Mouse (Mus musculus): ENCODE data around the gene Ctnna3. TPM values are rescaled to one million over a fixed set of nuclear protein-coding genes. Genes with fewer than 3 reads are reported as not detected.

The Ctnna3 gene
- polyA plus RNA-seq, 1 experiment = 1.3 TPM

GRCm38 (mm10) chr10:64544389-64544788 lies 1114.5 kb downstream of the Ctnna3 start:
- Histone ChIP-seq H3K27ac (ENCODE audit: insufficient read depth, low read length) (no peak overlapping the region), H3K4me1 (ENCODE audit: control insufficient read depth, insufficient read depth, low read length) (no peaks in the 10 kb centered on the region), H3K4me3 (ENCODE audit: insufficient read depth, low read length) (no peak overlapping the region)
- TF ChIP-seq CTCF (IDR thresholded peaks at IDR 0.05; ENCODE audit: extremely low read depth, insufficient read depth, low read length) (no peak), POLR2A (IDR thresholded peaks at IDR 0.05; ENCODE audit: extremely low read depth, insufficient read depth, low read length) (no peak)

GRCm38 (mm10) chr10:64571311-64571710 lies 1141.4 kb downstream of the Ctnna3 start:
- TF ChIP-seq POLR2A (IDR thresholded peaks at IDR 0.05; ENCODE audit: extremely low read depth, insufficient read depth, low read length) (no peak), CTCF (IDR thresholded peaks at IDR 0.05; ENCODE audit: extremely low read depth, insufficient read depth, low read length) (no peak)
- Histone ChIP-seq H3K4me3 (ENCODE audit: insufficient read depth, low read length) (no peak overlapping the region), H3K27ac (ENCODE audit: insufficient read depth, low read length) (no peak overlapping the region), H3K4me1 (ENCODE audit: control insufficient read depth, insufficient read depth, low read length) (no peaks in the 10 kb centered on the region)

- H3K4me3 ChIP-seq (ENCODE audit: insufficient read depth, low read length) = no peak overlapping the region
- no peak overlapping the region for H3K27ac ChIP-seq (ENCODE audit: insufficient read depth, low read length)
- no peaks in the 10 kb centered on the region for H3K4me1 ChIP-seq (ENCODE audit: control insufficient read depth, insufficient read depth, low read length)
- TF ChIP-seq CTCF (IDR thresholded peaks at IDR 0.05; ENCODE audit: extremely low read depth, insufficient read depth, low read length) (no peak), POLR2A (IDR thresholded peaks at IDR 0.05; ENCODE audit: extremely low read depth, insufficient read depth, low read length) (no peak)
Observed at GRCm38 (mm10) chr10:64588116-64588515, 1158.2 kb downstream of the Ctnna3 start.

- Histone ChIP-seq H3K4me3 (ENCODE audit: insufficient read depth, low read length) (no peak overlapping the region), H3K27ac (ENCODE audit: insufficient read depth, low read length) (no peak overlapping the region), H3K4me1 (ENCODE audit: control insufficient read depth, insufficient read depth, low read length) (no peaks in the 10 kb centered on the region)
- no peak for TF ChIP-seq POLR2A (IDR thresholded peaks at IDR 0.05; ENCODE audit: extremely low read depth, insufficient read depth, low read length)
- TF ChIP-seq CTCF (IDR thresholded peaks at IDR 0.05; ENCODE audit: extremely low read depth, insufficient read depth, low read length) = no peak
Observed at GRCm38 (mm10) chr10:64636760-64637159, 1206.9 kb downstream of the Ctnna3 start.

GRCm38 (mm10) chr10:64639061-64639460 lies 1209.2 kb downstream of the Ctnna3 start:
- no peak for TF ChIP-seq POLR2A (IDR thresholded peaks at IDR 0.05; ENCODE audit: extremely low read depth, insufficient read depth, low read length)
- TF ChIP-seq CTCF (IDR thresholded peaks at IDR 0.05; ENCODE audit: extremely low read depth, insufficient read depth, low read length) = no peak
- H3K4me3 ChIP-seq (ENCODE audit: insufficient read depth, low read length) = no peak overlapping the region
- H3K4me1 ChIP-seq (ENCODE audit: control insufficient read depth, insufficient read depth, low read length) = no peaks in the 10 kb centered on the region
- no peak overlapping the region for H3K27ac ChIP-seq (ENCODE audit: insufficient read depth, low read length)

- TF ChIP-seq CTCF (IDR thresholded peaks at IDR 0.05; ENCODE audit: extremely low read depth, insufficient read depth, low read length) (no peak), POLR2A (IDR thresholded peaks at IDR 0.05; ENCODE audit: extremely low read depth, insufficient read depth, low read length) (no peak)
- H3K4me3 ChIP-seq (ENCODE audit: insufficient read depth, low read length) = no peak overlapping the region
- H3K27ac ChIP-seq (ENCODE audit: insufficient read depth, low read length) = no peak overlapping the region
- no peaks in the 10 kb centered on the region for H3K4me1 ChIP-seq (ENCODE audit: control insufficient read depth, insufficient read depth, low read length)
Observed at GRCm38 (mm10) chr10:64641093-64641492, 1211.2 kb downstream of the Ctnna3 start.

- Histone ChIP-seq H3K4me1 (ENCODE audit: control insufficient read depth, insufficient read depth, low read length) (no peaks in the 10 kb centered on the region), H3K4me3 (ENCODE audit: insufficient read depth, low read length) (no peak overlapping the region), H3K27ac (ENCODE audit: insufficient read depth, low read length) (no peak overlapping the region)
- no peak for TF ChIP-seq POLR2A (IDR thresholded peaks at IDR 0.05; ENCODE audit: extremely low read depth, insufficient read depth, low read length)
- TF ChIP-seq CTCF (IDR thresholded peaks at IDR 0.05; ENCODE audit: extremely low read depth, insufficient read depth, low read length) = no peak
Observed at GRCm38 (mm10) chr10:64641576-64641975, 1211.7 kb downstream of the Ctnna3 start.

- Histone ChIP-seq H3K27ac (ENCODE audit: insufficient read depth, low read length) (no peak overlapping the region), H3K4me3 (ENCODE audit: insufficient read depth, low read length) (no peak overlapping the region), H3K4me1 (ENCODE audit: control insufficient read depth, insufficient read depth, low read length) (no peaks in the 10 kb centered on the region)
- TF ChIP-seq POLR2A (IDR thresholded peaks at IDR 0.05; ENCODE audit: extremely low read depth, insufficient read depth, low read length) (no peak), CTCF (IDR thresholded peaks at IDR 0.05; ENCODE audit: extremely low read depth, insufficient read depth, low read length) (no peak)
Observed at GRCm38 (mm10) chr10:64643976-64644375, 1214.1 kb downstream of the Ctnna3 start.

GRCm38 (mm10) chr10:64661190-64661589 lies 1231.3 kb downstream of the Ctnna3 start:
- Histone ChIP-seq H3K4me1 (ENCODE audit: control insufficient read depth, insufficient read depth, low read length) (no peaks in the 10 kb centered on the region), H3K4me3 (ENCODE audit: insufficient read depth, low read length) (no peak overlapping the region), H3K27ac (ENCODE audit: insufficient read depth, low read length) (no peak overlapping the region)
- no peak for TF ChIP-seq CTCF (IDR thresholded peaks at IDR 0.05; ENCODE audit: extremely low read depth, insufficient read depth, low read length)

GRCm38 (mm10) chr10:64671469-64671868 lies 1241.6 kb downstream of the Ctnna3 start:
- H3K27ac ChIP-seq (ENCODE audit: insufficient read depth, low read length) = no peak overlapping the region
- TF ChIP-seq POLR2A (IDR thresholded peaks at IDR 0.05; ENCODE audit: extremely low read depth, insufficient read depth, low read length) = no peak
- TF ChIP-seq CTCF (IDR thresholded peaks at IDR 0.05; ENCODE audit: extremely low read depth, insufficient read depth, low read length) = no peak
- H3K4me1 ChIP-seq (ENCODE audit: control insufficient read depth, insufficient read depth, low read length) = no peaks in the 10 kb centered on the region
- H3K4me3 ChIP-seq (ENCODE audit: insufficient read depth, low read length) = no peak overlapping the region

GRCm38 (mm10) chr10:64675796-64676195 lies 1245.9 kb downstream of the Ctnna3 start:
- Histone ChIP-seq H3K4me1 (ENCODE audit: control insufficient read depth, insufficient read depth, low read length) (no peaks in the 10 kb centered on the region), H3K4me3 (ENCODE audit: insufficient read depth, low read length) (no peak overlapping the region), H3K27ac (ENCODE audit: insufficient read depth, low read length) (no peak overlapping the region)
- TF ChIP-seq CTCF (IDR thresholded peaks at IDR 0.05; ENCODE audit: extremely low read depth, insufficient read depth, low read length) (no peak), POLR2A (IDR thresholded peaks at IDR 0.05; ENCODE audit: extremely low read depth, insufficient read depth, low read length) (no peak)
